Mouse (Mus musculus) gastrocnemius, adult 18-20 months (tissue): Measurements from ENCODE around the gene Ric3. TPM values are rescaled to one million over a fixed set of nuclear protein-coding genes. Genes with fewer than 3 reads are reported as not detected.

Experiments
- DNase-seq: peaks from one replicate; pipeline ENCODE4 v3.0.0; 2021; ENCODE audit warnings: low spot score
- total RNA-seq, 2 experiments: library from RNA; stranded (reverse); gene quantifications; 2 replicates each; pipeline ENCODE4 v1.2.3; 2021

The Ric3 gene
- total RNA-seq, 2 experiments from 2014 or later: 2.7 to 2.8 TPM

DNA sequence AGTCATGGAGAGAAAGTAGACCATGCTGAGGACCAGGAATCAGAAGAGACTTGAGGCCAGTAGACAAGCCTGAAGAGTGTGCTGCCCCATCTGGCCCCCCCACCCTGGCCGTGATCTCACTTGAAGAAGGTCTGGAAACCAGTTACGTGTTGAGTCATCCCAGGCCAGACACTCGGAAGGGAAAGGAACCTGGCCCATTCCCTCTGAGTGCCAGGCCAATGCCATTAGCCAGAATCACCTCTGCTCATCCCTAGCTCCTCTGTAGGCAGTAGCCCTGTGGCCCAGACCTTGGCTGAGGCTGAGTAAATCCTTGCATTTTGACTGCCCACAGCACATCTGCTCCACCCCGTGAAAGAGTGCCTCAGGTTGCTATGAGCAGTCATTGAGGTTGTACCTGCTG is 81.2 kb downstream of the Ric3 start:
- DNase-seq: no peak

DNA sequence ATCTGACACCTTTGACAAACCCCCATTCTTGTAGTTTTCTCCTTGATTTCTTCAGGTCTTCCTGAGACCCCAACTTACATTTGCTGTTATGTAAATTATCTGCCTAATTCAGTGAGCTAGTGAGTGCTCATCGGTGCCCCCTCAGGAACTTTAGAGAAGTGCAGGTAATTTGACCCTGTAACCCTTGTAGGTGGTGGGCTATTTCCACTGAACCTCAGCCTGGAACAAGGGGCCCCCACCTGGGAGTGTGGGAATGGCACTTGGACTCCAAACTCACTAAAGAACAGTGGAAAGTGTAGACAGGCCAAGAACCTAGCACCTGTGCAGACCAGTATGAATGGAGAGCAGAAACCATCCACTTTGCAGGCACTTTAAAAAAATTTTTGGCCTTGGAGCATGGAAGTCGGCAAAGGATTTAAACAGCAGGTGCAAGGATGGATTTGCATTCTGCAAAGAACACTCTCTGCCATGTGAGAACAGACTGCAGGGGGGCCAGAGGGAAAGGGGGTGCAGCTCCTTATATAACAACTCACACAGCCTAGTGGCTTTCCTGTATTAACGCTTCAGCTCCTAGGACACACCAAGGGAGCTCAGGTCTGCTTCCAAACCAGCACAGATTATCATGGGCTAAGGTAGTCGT is 82.7 kb downstream of the Ric3 start:
- DNase-seq: no peak

DNA sequence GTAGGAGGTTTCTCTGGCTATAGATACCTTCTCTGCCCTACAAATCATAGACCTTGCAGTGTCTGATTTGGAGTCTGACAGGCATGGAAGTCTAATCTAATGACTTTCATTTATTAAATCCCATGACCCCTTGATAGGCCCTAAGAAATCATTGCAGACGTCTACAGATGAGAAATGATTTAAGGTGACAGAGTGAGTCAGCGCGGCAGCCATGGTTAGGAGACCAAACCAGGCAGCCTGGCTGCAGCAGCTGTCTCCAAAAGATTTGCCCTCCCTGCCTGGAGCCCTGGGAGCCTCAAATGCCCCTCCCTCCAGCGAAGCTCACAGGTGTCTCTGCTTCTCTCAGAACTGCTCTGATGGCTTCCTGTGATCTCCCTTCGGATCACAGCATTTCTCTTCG is 87.0 kb downstream of the Ric3 start:
- DNase-seq: no peak

DNA sequence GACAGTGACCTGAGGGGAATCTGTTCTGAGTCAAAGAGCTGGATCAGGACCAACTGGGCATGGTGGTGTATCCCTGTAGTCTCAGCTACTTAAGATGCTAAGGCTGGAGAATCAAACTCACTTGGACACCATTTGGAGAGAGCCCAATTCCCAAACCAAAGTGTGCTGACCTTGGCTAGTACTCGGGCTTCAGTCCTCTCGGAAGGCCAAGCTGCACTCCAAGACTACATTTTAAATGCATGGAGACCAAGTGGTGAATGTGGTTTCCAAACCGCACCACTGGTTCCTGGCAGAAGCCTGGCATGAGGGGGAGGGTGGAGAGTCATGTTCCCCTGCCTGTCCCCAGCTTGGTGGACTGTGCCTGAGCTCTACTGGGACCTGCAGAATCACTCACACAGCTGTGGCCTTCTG is 89.2 kb downstream of the Ric3 start:
- peak; percentile 36 for DNase-seq

DNA sequence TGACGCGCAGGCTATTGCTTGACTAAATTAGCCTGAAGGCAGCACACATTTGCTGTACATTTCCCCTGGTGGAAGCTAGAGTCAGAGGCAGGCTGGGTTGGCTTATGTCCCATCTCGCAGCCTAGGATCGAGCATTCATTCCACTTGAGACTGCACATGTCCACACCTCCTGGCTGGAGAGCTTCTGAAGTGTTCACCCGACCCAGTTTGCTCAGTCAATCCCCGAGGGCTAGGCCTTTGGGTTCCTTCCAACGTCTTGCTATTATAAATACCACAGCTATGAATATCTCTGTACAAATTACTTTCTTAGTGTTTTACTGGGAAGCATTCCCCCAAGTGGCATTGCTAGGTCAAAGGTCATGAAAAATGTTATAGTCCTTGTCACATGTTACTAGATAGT is 89.9 kb downstream of the Ric3 start:
- peak; percentile 89 for DNase-seq

DNA sequence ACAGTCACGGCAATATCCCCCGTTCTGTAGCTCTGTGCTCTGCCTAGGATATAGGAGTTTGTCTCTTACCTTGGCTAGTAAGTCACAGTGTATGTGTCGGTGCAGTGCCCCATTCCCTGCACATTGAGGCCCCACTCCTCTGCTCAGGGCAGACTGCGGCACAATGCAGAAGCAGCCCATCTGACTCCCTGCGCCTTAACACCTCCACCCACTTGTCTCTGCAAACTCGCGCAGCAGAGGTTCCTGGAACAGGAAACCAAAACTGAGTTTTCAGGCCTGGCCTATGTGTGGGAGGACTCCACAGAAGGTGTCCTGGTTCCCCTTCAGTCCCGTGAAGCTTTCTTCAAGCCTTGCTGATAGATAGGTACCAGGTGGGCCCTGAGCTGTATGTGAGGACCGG is 91.9 kb downstream of the Ric3 start:
- no peak for DNase-seq

DNA sequence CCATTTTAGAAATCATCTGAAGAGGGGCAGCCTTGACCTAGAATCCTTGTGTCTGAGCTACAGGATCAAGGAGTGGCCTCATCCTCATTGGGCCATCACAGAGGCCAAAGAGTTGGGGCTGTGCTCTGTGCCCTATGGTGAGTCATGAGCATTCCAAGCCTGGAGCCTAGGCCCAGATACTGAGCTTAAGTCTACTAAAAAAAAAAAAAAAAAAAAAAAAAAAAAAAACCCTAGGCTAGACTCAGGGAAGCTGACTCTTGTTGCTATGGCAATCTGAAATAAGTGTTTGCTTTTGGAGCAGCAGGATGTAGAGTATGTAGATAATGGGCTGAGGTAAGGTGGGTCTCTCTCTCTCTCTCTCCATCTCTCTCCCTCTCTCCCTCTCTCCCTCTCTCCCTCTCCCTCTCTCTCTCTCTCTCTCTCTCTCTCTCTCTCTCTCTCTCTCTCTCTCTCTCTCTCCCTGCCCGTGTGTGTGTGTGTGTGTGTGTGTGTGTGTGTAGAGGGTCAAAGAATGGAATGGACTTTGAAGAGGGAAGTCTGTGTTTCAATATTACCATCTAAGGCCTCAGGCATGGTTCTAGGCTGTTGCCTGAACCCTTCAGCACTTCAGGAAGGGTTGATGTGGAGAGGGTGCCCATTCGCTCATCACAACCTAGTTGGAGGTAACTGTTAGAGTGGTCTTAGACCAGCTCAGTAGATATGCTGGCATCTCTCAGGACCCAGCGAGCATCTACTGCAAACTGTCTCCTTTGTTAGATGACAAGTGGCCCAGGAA is 97.0 kb downstream of the Ric3 start:
- DNase-seq: no peak

Other genes starting within 250 kb of the Ric3 start
- gene Olfr516, start 232.8 kb downstream of the Ric3 start, total RNA-seq: not detected
- gene Olfr517, start 211.0 kb downstream of the Ric3 start, total RNA-seq: not detected
- not detected for gene Olfr518, start 198.3 kb downstream of the Ric3 start, total RNA-seq
- gene Olfr519, start 188.9 kb downstream of the Ric3 start, total RNA-seq: not detected
- gene Nlrp10, start 153.2 kb downstream of the Ric3 start, total RNA-seq: 1 to 10 TPM; 1.1 to 2.7 TPM
- gene Eif3f, start 148.9 kb downstream of the Ric3 start, total RNA-seq: 100 to 1,000 TPM; 119 TPM
- gene Tub, start 133.0 kb downstream of the Ric3 start, total RNA-seq: under 1 TPM; 0.30 to 0.59 TPM
- gene Lmo1, start 91.9 kb upstream of the Ric3 start, total RNA-seq: 1 to 10 TPM; 1.9 to 2.7 TPM